Mouse (Mus musculus) megakaryocyte, embryonic 14.5 days (primary cell): Measurements from ENCODE around the gene Fads3.

Experiments
- FLI1 ChIP-seq: IDR thresholded peaks from 2 replicates; pipeline ENCODE4 v1.6.1; 2012; ENCODE audit warnings: low read length, inconsistent platforms, mixed read lengths
- GATA1 ChIP-seq: IDR thresholded peaks from 3 replicates; pipeline ENCODE4 v1.6.1; 2012; ENCODE audit warnings: mixed read lengths, low read length, inconsistent platforms, borderline replicate concordance

- no peak for TF ChIP-seq GATA1
- TF ChIP-seq FLI1: no peak
Measured at GRCm38 (mm10) chr19:9998736-9999486, 42.5 kb upstream of the Fads3 start.
